Mouse (Mus musculus): ENCODE results near the gene 4930523C07Rik. TPM values are rescaled to one million over a fixed set of nuclear protein-coding genes. Genes with fewer than 3 reads are reported as not detected.

The 4930523C07Rik gene
- polyA plus RNA-seq (2012; rRNA removed), result 9.9 and 10.1 TPM in 2 replicates

DNA sequence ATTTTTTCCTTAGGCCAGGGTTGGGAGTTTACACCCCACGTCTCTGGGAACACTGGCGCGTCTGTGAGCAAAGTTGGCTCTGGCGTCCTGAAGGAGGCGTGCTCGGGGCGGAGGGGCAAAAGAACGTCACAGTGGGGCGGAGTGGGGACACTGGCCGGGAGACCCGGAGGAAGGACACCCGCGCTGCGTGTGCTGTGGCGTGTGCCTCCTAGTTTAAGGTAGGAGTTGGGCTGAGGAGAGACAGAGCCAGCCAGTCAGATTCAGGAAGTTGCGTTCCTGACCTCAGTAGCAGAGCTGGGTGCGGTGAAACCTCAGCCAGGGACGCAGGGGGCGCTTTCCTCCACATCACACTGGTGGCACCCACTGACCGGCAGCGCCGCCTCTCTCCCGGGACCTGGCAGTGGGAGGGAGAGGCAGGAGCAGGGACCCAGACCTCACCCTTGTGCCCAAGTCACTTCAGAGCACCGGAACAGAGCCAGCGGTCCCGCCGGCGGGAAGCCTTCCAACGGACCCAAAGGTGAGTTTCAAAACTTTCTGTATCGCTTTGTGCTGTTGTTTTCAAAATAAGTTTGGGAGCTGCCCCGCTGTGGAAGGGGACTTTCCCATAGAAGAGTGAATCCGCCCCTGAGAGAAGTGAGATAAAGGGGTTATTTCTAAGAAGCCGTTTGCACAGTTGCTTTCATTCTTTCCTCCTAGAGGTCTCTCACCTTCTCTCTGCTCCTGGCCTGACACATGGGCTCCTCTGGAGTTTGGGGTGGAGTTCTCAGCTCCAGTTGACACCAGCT is at the start of gene 4930523C07Rik:
Gene 4930523C07Rik, plus strand, starts transcription at position 146 of the 785 bp plus-strand sequence.

Other genes with a start within 250 kb of the 4930523C07Rik start
- gene Tnn, start 109.2 kb downstream of the 4930523C07Rik start, polyA plus RNA-seq (2012; rRNA removed), result 0.03 and 0.09 TPM in 2 replicates
- 14.3 and 17.6 TPM in 2 replicates for gene Mrps14, start 150.8 kb downstream of the 4930523C07Rik start, polyA plus RNA-seq (2012; rRNA removed)
- 4.7 and 7.8 TPM in 2 replicates for gene Cacybp, start 168.5 kb downstream of the 4930523C07Rik start, polyA plus RNA-seq (2012; rRNA removed)